Mouse (Mus musculus): ENCODE results near the gene Mfap1b. TPM values are rescaled to one million over a fixed set of nuclear protein-coding genes. Genes with fewer than 3 reads are reported as not detected.
"Not testable (repeated sequence)": the region's sequence is repeated elsewhere in the genome, so short reads cannot be mapped to it uniquely, and the experiment has no call there.

Gene Mfap1b
- 77.3 and 77.5 TPM in 2 replicates for polyA plus RNA-seq (2015; fragmentation: Nextera tagmentation; extraction: Ambion mirVana)

GRCm38 (mm10) chr2:121473301-121474179 is at the start of gene Mfap1b:
TSS of gene Mfap1b (minus strand) at chr2:121474067.
- H3K9ac ChIP-seq = peak within 1 kb of the TSS; percentile 81
- 8% methylated on average over 41 of the region's 41 CpGs for WGBS
- peak within 1 kb of the TSS; percentile 73 for H3K4me2 ChIP-seq
- not testable (repeated sequence) for H3K27me3 ChIP-seq (replicated peaks); H3K4me1 ChIP-seq; H3K9me3 ChIP-seq; H3K36me3 ChIP-seq (replicated peaks)
- peak within 1 kb of the TSS; percentile 69 for H3K4me3 ChIP-seq
- ATAC-seq (replicated peaks) = peak; percentile 98
- peak within 1 kb of the TSS; percentile 75 for H3K27ac ChIP-seq

GRCm38 (mm10) chr2:121522830-121523229 is 49.0 kb upstream of the Mfap1b start:
- not testable (repeated sequence) for H3K27me3 ChIP-seq (replicated peaks); H3K4me2 ChIP-seq; ATAC-seq (replicated peaks); H3K4me1 ChIP-seq; H3K9me3 ChIP-seq; H3K4me3 ChIP-seq; H3K27ac ChIP-seq; H3K9ac ChIP-seq; H3K36me3 ChIP-seq (replicated peaks)
- WGBS = 94% methylated on average over 3 of the region's 3 CpGs

DNA sequence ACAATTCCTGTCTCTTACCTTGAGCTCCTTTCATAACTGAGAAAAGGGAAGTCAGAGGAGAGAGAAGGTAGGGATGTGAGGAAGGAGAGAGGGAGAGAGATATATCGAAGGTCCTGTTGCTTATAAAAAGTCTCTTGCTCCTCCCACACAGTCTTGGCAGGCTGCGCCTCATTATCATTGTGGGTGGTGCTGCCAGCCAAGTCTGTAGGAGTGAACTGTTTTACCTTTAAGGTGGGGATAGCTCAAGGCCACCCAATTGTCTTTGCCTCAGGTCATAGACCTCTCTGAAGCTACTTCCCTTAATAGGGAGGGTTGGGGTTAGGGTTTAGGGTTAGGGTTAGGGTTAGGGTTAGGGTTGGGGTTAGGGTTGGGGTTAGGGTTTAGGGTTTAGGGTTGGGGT is 48.1 kb upstream of the Mfap1b start:
- H3K4me1 ChIP-seq = no peaks in the 10 kb centered on the region
- no peak for ATAC-seq (replicated peaks)
- WGBS = 97% methylated on average over 2 of the region's 2 CpGs

GRCm38 (mm10) chr2:121518711-121519110 is 44.8 kb upstream of the Mfap1b start:
- H3K9ac ChIP-seq; ATAC-seq (replicated peaks): not testable (repeated sequence)
- 91% methylated on average over 4 of the region's 4 CpGs for WGBS

More for the DNA sequence above, 48.1 kb upstream of the Mfap1b start:
- no peaks in the 10 kb centered on the region for H3K36me3 ChIP-seq (replicated peaks)
- no peak overlapping the region for H3K27ac ChIP-seq
- no peak overlapping the region for H3K9ac ChIP-seq
- H3K4me2 ChIP-seq = no peak overlapping the region
- no peak overlapping the region for H3K4me3 ChIP-seq
- no peaks in the 10 kb centered on the region for H3K9me3 ChIP-seq
- H3K27me3 ChIP-seq (replicated peaks) = no peaks in the 10 kb centered on the region

GRCm38 (mm10) chr2:121518106-121518505 is 44.2 kb upstream of the Mfap1b start:
- ATAC-seq (replicated peaks) = no peak

More at GRCm38 (mm10) chr2:121518711-121519110, 44.8 kb upstream of the Mfap1b start:
- not testable (repeated sequence) for H3K36me3 ChIP-seq (replicated peaks); H3K4me2 ChIP-seq; H3K27me3 ChIP-seq (replicated peaks); H3K4me3 ChIP-seq; H3K9me3 ChIP-seq; H3K27ac ChIP-seq; H3K4me1 ChIP-seq

GRCm38 (mm10) chr2:121514211-121514610 is 40.3 kb upstream of the Mfap1b start:
- no peak overlapping the region for H3K4me3 ChIP-seq
- no peak overlapping the region for H3K4me2 ChIP-seq
- no peaks in the 10 kb centered on the region for H3K9me3 ChIP-seq
- H3K9ac ChIP-seq = no peak overlapping the region
- no peak for ATAC-seq (replicated peaks)
- no peaks in the 10 kb centered on the region for H3K27me3 ChIP-seq (replicated peaks)
- H3K36me3 ChIP-seq (replicated peaks) = no peaks in the 10 kb centered on the region
- H3K27ac ChIP-seq = no peak overlapping the region
- 0 out of 2 replicates have a peak, but pooled peaks cover 4% of the 10 kb centered on the region for H3K4me1 ChIP-seq
- 94% methylated on average over 4 of the region's 4 CpGs for WGBS

More at GRCm38 (mm10) chr2:121518106-121518505, 44.2 kb upstream of the Mfap1b start:
- Histone ChIP-seq H3K4me3 (no peak overlapping the region), H3K9ac (no peak overlapping the region), H3K9me3 (no peaks in the 10 kb centered on the region), H3K4me2 (no peak overlapping the region), H3K4me1 (no peaks in the 10 kb centered on the region), H3K27ac (no peak overlapping the region), H3K36me3 (replicated peaks) (no peaks in the 10 kb centered on the region), H3K27me3 (replicated peaks) (no peaks in the 10 kb centered on the region)
- 96% methylated on average over 5 of the region's 5 CpGs for WGBS

- H3K4me1 ChIP-seq; H3K9ac ChIP-seq; H3K9me3 ChIP-seq; H3K4me3 ChIP-seq; H3K36me3 ChIP-seq (replicated peaks); H3K27me3 ChIP-seq (replicated peaks); ATAC-seq (replicated peaks); H3K4me2 ChIP-seq; H3K27ac ChIP-seq: not testable (repeated sequence)
- 94% methylated on average over 4 of the region's 5 CpGs for WGBS
Observed at GRCm38 (mm10) chr2:121512991-121513765, 39.3 kb upstream of the Mfap1b start.

GRCm38 (mm10) chr2:121511401-121511800 is 37.5 kb upstream of the Mfap1b start:
- Histone ChIP-seq H3K4me2 (no peak overlapping the region), H3K36me3 (replicated peaks) (no peaks in the 10 kb centered on the region), H3K4me3 (no peak overlapping the region), H3K9me3 (no peaks in the 10 kb centered on the region), H3K27me3 (replicated peaks) (no peaks in the 10 kb centered on the region), H3K27ac (no peak overlapping the region), H3K4me1 (peaks cover 15% of the 10 kb centered on the region), H3K9ac (no peak overlapping the region)
- WGBS = 97% methylated on average over 8 of the region's 8 CpGs
- no peak for ATAC-seq (replicated peaks)

- 0 out of 2 replicates have a peak, but pooled peaks have one; percentile 29 for ATAC-seq (replicated peaks)
- WGBS = 22% methylated on average over 16 of the region's 16 CpGs
- Histone ChIP-seq H3K27ac (no peak overlapping the region), H3K9ac (peak overlapping the region; percentile 13; the same call in 1 of the 2 replicates), H3K36me3 (replicated peaks) (no peaks in the 10 kb centered on the region), H3K9me3 (no peaks in the 10 kb centered on the region), H3K4me3 (peak overlapping the region; percentile 35), H3K4me1 (peaks cover 19% of the 10 kb centered on the region), H3K4me2 (peak overlapping the region; percentile 47), H3K27me3 (replicated peaks) (no peaks in the 10 kb centered on the region)
Observed at GRCm38 (mm10) chr2:121509584-121509983, 35.7 kb upstream of the Mfap1b start.

DNA sequence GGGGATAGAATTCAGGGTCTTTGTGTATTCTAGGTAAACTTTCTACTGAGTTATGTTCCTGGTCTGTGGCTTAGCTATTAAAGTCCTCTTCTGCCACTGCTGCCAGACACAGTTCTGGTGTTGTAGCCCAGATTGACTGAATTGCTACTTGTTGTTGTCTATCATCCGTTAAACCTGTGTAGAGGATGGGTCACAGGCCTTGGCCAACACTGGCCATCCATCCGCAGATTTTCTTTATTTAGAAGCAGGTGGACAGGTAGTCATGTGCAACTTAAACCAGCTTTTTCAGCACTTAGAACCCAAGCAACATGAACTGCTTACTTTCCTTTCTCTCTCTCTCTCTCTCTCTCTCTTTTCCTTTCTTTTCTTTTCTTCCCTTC is 34.1 kb upstream of the Mfap1b start:
- H3K27me3 ChIP-seq (replicated peaks) = no peaks in the 10 kb centered on the region
- WGBS = 87% methylated on average over 2 of the region's 2 CpGs
- ATAC-seq (replicated peaks) = no peak
- H3K4me2 ChIP-seq = peak overlapping the region; percentile 73; the same call in 1 of the 2 replicates
- H3K27ac ChIP-seq = no peak overlapping the region
- peaks cover 21% of the 10 kb centered on the region for H3K4me1 ChIP-seq
- no peak overlapping the region for H3K4me3 ChIP-seq
- H3K9ac ChIP-seq = no peak overlapping the region
- H3K36me3 ChIP-seq (replicated peaks) = no peaks in the 10 kb centered on the region
- no peaks in the 10 kb centered on the region for H3K9me3 ChIP-seq

- Histone ChIP-seq H3K27ac (no peak overlapping the region), H3K36me3 (replicated peaks) (no peaks in the 10 kb centered on the region), H3K9ac (peak overlapping the region; percentile 63), H3K4me1 (peaks cover 21% of the 10 kb centered on the region), H3K4me3 (peak overlapping the region; percentile 69), H3K4me2 (peak overlapping the region; percentile 73), H3K9me3 (no peaks in the 10 kb centered on the region), H3K27me3 (replicated peaks) (no peaks in the 10 kb centered on the region)
- 12% methylated on average over 12 of the region's 12 CpGs for WGBS
- ATAC-seq (replicated peaks) = no peak
Observed at GRCm38 (mm10) chr2:121507173-121507950, 33.5 kb upstream of the Mfap1b start.

Data from midbrain, embryonic 15.5 days (tissue).